Mouse (Mus musculus) hindbrain, postnatal 0 days (tissue): Measurements from ENCODE around the gene Il12rb2. TPM values are rescaled to one million over a fixed set of nuclear protein-coding genes. Genes with fewer than 3 reads are reported as not detected.

Experiments
- ATAC-seq: fragments of 200-750 bp; cut with Nextera tagmentation; 2 replicates; pipeline ENCODE4 v1.8.0; 2017; ENCODE audit warnings: mild to moderate bottlenecking, moderate TSS enrichment, moderate library complexity
- DNase-seq: peaks from one replicate; pipeline ENCODE4 v3.0.0-alpha.2; 2015; ENCODE audit warnings: low spot score
- H3K27ac ChIP-seq: fragments of 300-500 bp; sonication (generic); 2 replicates; pipeline ENCODE4 v1.5.1; 2014; ENCODE audit warnings: mild to moderate bottlenecking
- H3K27me3 ChIP-seq: fragments of 300-500 bp; sonication (generic); 2 replicates; pipeline ENCODE4 v1.6.1; 2014; ENCODE audit warnings: low read length, mixed read lengths; ENCODE audit not compliant: insufficient read depth
- H3K36me3 ChIP-seq: fragments of 300-500 bp; sonication (generic); 2 replicates; pipeline ENCODE4 v1.6.1; 2014; ENCODE audit warnings: low read length, mixed read lengths; ENCODE audit not compliant: insufficient read depth
- H3K4me1 ChIP-seq: fragments of 300-500 bp; sonication (generic); 2 replicates; pipeline ENCODE4 v1.6.1; 2014; ENCODE audit warnings: antibody characterized with exemption, low read length, mixed read lengths; ENCODE audit not compliant: insufficient read depth
- H3K4me2 ChIP-seq: fragments of 300-500 bp; sonication (generic); 2 replicates; pipeline ENCODE4 v1.6.1; 2014; ENCODE audit warnings: low read depth, mild to moderate bottlenecking, low read length, moderate library complexity, mixed read lengths
- H3K4me3 ChIP-seq: fragments of 300-500 bp; sonication (generic); 2 replicates; pipeline ENCODE4 v1.5.1; 2014; ENCODE audit warnings: low read length
- H3K9ac ChIP-seq: fragments of 300-500 bp; sonication (generic); replicated peaks from 2 replicates; pipeline ENCODE4 v1.6.1; 2014; ENCODE audit warnings: mild to moderate bottlenecking, low read length, moderate library complexity, mixed read lengths
- H3K9me3 ChIP-seq: fragments of 300-500 bp; sonication (generic); 2 replicates; pipeline ENCODE4 v1.6.1; 2016; ENCODE audit warnings: low read length, mixed read lengths
- CTCF ChIP-seq: IDR thresholded peaks from 2 replicates; pipeline ENCODE4 v1.5.1; 2016; ENCODE audit warnings: antibody characterized with exemption, control low read depth, low read depth
- WGBS: fragments of 180-500 bp; shearing (Covaris S2); extraction: QIAGEN DNeasy Blood & Tissue Kit; methylation state at CpG from one replicate; pipeline ENCODE4 v1.1.7; 2014; 5-methylcytosine and 5-hydroxymethylcytosine counted together
- polyA plus RNA-seq: library from polyadenylated mRNA; unstranded; fragments of >200 nt; fragmentation: Nextera tagmentation; extraction: Ambion mirVana; gene quantifications from 2 replicates; pipeline ENCODE4 v1.2.1, GENCODE M21; 2015
- total RNA-seq: library from RNA; depleted of rRNA; stranded (reverse); fragments of >200 nt; gene quantifications from 2 replicates; pipeline ENCODE4 v1.2.3, GENCODE M21; 2014

The Il12rb2 gene
- total and polyA plus RNA-seq, 2 experiments from 2014 or later = 0.10 TPM; not detected in 1

DNA sequence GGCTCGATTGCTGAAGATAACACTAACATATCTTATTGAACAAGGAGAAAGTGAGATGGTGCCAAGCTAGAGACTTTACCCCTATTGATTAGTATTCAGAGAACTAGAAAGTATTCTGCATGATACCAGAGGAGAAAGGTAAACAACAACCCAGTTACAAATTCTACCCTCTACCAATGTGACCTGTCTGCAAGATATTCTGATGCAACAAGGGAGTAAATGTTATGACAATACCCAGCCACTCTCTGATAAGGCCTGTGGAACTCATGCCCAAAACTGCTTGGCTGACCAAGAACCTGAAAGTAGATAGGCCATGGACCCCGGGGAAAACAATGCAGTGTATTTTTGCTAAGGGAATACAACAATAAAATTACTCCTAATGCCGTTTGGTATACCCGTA lies 10.2 kb downstream of the Il12rb2 start:
- 95% methylated on average over 4 of the region's 4 CpGs for WGBS
- DNase-seq (no peak), ATAC-seq (no peak)
- no peaks in the 10 kb centered on the region for H3K4me1 ChIP-seq
- H3K27me3 ChIP-seq = no peaks in the 10 kb centered on the region
- no peaks in the 10 kb centered on the region for H3K9me3 ChIP-seq
- H3K36me3 ChIP-seq = no peaks in the 10 kb centered on the region
- no peak for TF ChIP-seq CTCF
- no peak overlapping the region for H3K4me3 ChIP-seq
- no peak overlapping the region for H3K4me2 ChIP-seq
- no peak overlapping the region for H3K27ac ChIP-seq
- no peak overlapping the region for H3K9ac ChIP-seq

GRCm38 (mm10) chr6:67348065-67348464 lies 27.9 kb downstream of the Il12rb2 start:
- Histone ChIP-seq H3K4me2 (no peak overlapping the region), H3K9me3 (no peaks in the 10 kb centered on the region), H3K4me3 (no peak overlapping the region), H3K27me3 (no peaks in the 10 kb centered on the region), H3K9ac (no peak overlapping the region), H3K27ac (no peak overlapping the region), H3K4me1 (no peaks in the 10 kb centered on the region), H3K36me3 (no peaks in the 10 kb centered on the region)
- ATAC-seq = no peak
- DNase-seq = no peak
- WGBS = 81% methylated on average over 6 of the region's 6 CpGs
- no peak for TF ChIP-seq CTCF

GRCm38 (mm10) chr6:67339494-67339893 lies 36.5 kb downstream of the Il12rb2 start:
- Histone ChIP-seq H3K9me3 (no peaks in the 10 kb centered on the region), H3K4me3 (no peak overlapping the region), H3K27ac (no peak overlapping the region), H3K4me2 (no peak overlapping the region), H3K4me1 (no peaks in the 10 kb centered on the region), H3K27me3 (no peaks in the 10 kb centered on the region), H3K9ac (no peak overlapping the region), H3K36me3 (no peaks in the 10 kb centered on the region)
- DNase-seq (no peak), ATAC-seq (no peak)
- no peak for TF ChIP-seq CTCF

DNA sequence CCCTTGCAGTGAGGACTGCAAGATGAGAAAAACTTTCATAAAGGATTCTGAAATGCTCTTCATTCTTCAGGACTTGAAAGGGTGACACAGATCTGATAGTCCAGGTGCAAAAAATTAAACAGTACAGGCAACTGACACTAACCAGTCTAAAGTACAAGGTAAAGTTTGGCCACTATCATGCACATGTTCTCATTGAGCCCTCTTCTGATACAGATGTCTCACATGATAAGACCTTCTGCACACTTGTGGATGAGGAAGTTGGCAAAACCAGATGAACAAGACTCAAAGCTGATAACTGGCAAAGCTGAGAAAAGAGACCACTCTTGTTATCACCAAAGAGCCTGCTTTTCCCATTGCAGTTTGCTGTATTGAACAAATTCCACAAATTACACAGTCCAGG lies 38.0 kb downstream of the Il12rb2 start:
- no peaks in the 10 kb centered on the region for H3K9me3 ChIP-seq
- H3K9ac ChIP-seq = no peak overlapping the region
- ATAC-seq (no peak), DNase-seq (no peak)
- H3K27ac ChIP-seq = no peak overlapping the region
- no peak for TF ChIP-seq CTCF
- H3K4me2 ChIP-seq = no peak overlapping the region
- H3K36me3 ChIP-seq = no peaks in the 10 kb centered on the region
- no peak overlapping the region for H3K4me3 ChIP-seq
- no peaks in the 10 kb centered on the region for H3K27me3 ChIP-seq
- no peaks in the 10 kb centered on the region for H3K4me1 ChIP-seq

GRCm38 (mm10) chr6:67323788-67324187 lies 52.2 kb downstream of the Il12rb2 start:
- H3K4me2 ChIP-seq = no peak overlapping the region
- no peak overlapping the region for H3K4me3 ChIP-seq
- WGBS = 87% methylated on average over 3 of the region's 3 CpGs
- H3K27ac ChIP-seq = no peak overlapping the region
- no peak for TF ChIP-seq CTCF
- no peaks in the 10 kb centered on the region for H3K9me3 ChIP-seq
- DNase-seq = no peak
- H3K9ac ChIP-seq = no peak overlapping the region
- no peak for ATAC-seq
- no peaks in the 10 kb centered on the region for H3K27me3 ChIP-seq
- H3K36me3 ChIP-seq = no peaks in the 10 kb centered on the region
- H3K4me1 ChIP-seq = no peaks in the 10 kb centered on the region

DNA sequence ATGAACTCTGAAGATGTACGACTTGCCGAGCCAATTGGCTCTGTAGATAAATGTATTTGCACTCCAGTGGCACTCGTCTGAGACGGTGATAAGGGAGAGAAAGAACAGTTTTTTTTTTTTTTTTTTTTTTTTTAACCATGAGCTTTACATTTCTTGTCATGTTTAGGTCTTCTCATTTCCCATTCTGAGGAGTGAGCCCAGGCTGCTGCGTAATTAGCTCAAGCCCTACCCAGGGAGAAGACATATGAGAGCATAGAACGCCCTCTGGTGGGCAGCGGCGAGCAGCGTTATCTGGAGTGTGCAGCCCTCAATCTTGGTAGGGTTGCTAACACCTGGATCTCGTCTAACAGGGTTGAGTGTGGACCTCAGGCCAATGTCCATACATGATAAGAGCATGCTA lies 57.5 kb downstream of the Il12rb2 start:
- Histone ChIP-seq H3K4me2 (no peak overlapping the region), H3K27me3 (no peaks in the 10 kb centered on the region), H3K36me3 (no peaks in the 10 kb centered on the region), H3K27ac (no peak overlapping the region), H3K9ac (no peak overlapping the region), H3K9me3 (no peaks in the 10 kb centered on the region), H3K4me1 (no peaks in the 10 kb centered on the region), H3K4me3 (no peak overlapping the region)
- ATAC-seq = peak; percentile 82; the same call in 1 of the 2 replicates
- peak; percentile 75 for DNase-seq
- TF ChIP-seq CTCF = peak; percentile 75
- WGBS = 29% methylated on average over 10 of the region's 10 CpGs

- H3K4me2 ChIP-seq = no peak overlapping the region
- H3K27ac ChIP-seq = no peak overlapping the region
- no peaks in the 10 kb centered on the region for H3K36me3 ChIP-seq
- no peaks in the 10 kb centered on the region for H3K9me3 ChIP-seq
- no peak for TF ChIP-seq CTCF
- no peak overlapping the region for H3K9ac ChIP-seq
- ATAC-seq (no peak), DNase-seq (no peak)
- no peaks in the 10 kb centered on the region for H3K27me3 ChIP-seq
- H3K4me3 ChIP-seq = no peak overlapping the region
- H3K4me1 ChIP-seq = no peaks in the 10 kb centered on the region
- WGBS = 79% methylated on average over 8 of the region's 8 CpGs
These were observed 58.1 kb downstream of the Il12rb2 start for GRCm38 (mm10) chr6:67317827-67318338.
